Mouse (Mus musculus) lung, embryonic 14.5 days (tissue): ENCODE data around the gene Pid1. TPM values are rescaled to one million over a fixed set of nuclear protein-coding genes. Genes with fewer than 3 reads are reported as not detected.

Source experiments
- ATAC-seq: fragments of 200-750 bp; cut with Nextera tagmentation; 2 replicates; pipeline ENCODE4 v1.8.0; 2017; ENCODE audit warnings: mild to moderate bottlenecking, moderate TSS enrichment, moderate library complexity; ENCODE audit not compliant: insufficient read depth
- DNase-seq: peaks from one replicate; pipeline ENCODE4 v3.0.0-alpha.2; 2015
- H3K27ac ChIP-seq: fragments of 300-500 bp; sonication (generic); 2 replicates; pipeline ENCODE4 v1.5.1; 2014; ENCODE audit warnings: low read depth, mild to moderate bottlenecking, moderate library complexity
- H3K27me3 ChIP-seq: fragments of 300-500 bp; sonication (generic); 2 replicates; pipeline ENCODE4 v1.6.1; 2014; ENCODE audit warnings: low read length, control low read depth; ENCODE audit not compliant: insufficient read depth
- H3K36me3 ChIP-seq: fragments of 300-500 bp; sonication (generic); 2 replicates; pipeline ENCODE4 v1.6.1; 2014; ENCODE audit warnings: control low read depth; ENCODE audit not compliant: insufficient read depth
- H3K4me1 ChIP-seq: fragments of 300-500 bp; sonication (generic); 2 replicates; pipeline ENCODE4 v1.6.1; 2014; ENCODE audit warnings: antibody characterized with exemption, control low read depth; ENCODE audit not compliant: insufficient read depth
- H3K4me2 ChIP-seq: fragments of 300-500 bp; sonication (generic); 2 replicates; pipeline ENCODE4 v1.6.1; 2014; ENCODE audit warnings: mild to moderate bottlenecking
- H3K4me3 ChIP-seq: fragments of 300-500 bp; sonication (generic); 2 replicates; pipeline ENCODE4 v1.5.1; 2014; ENCODE audit warnings: low read depth, low read length
- H3K9ac ChIP-seq: fragments of 300-500 bp; sonication (generic); 2 replicates; pipeline ENCODE4 v1.6.1; 2014
- H3K9me3 ChIP-seq: fragments of 300-500 bp; sonication (generic); 2 replicates; pipeline ENCODE4 v1.6.1; 2016; ENCODE audit warnings: low read depth, low read length, control low read depth
- CTCF ChIP-seq: IDR thresholded peaks from 2 replicates; pipeline ENCODE4 v1.5.1; 2016; ENCODE audit warnings: antibody characterized with exemption, low read depth
- WGBS: fragments of 180-500 bp; shearing (Covaris S2); extraction: QIAGEN DNeasy Blood & Tissue Kit; methylation state at CpG from one replicate; pipeline ENCODE4 v1.1.7; 2014; 5-methylcytosine and 5-hydroxymethylcytosine counted together
- polyA plus RNA-seq: library from polyadenylated mRNA; unstranded; fragments of >200 nt; fragmentation: Nextera tagmentation; extraction: Ambion mirVana; gene quantifications from 2 replicates; pipeline ENCODE4 v1.2.1, GENCODE M21; 2014

Pid1 gene
- polyA plus RNA-seq, 1 experiment from 2014 or later, result 4.9 TPM

GRCm38 (mm10) chr1:84093291-84093690, 270.7 kb downstream of the Pid1 start:
- no peaks in the 10 kb centered on the region for H3K9me3 ChIP-seq
- no peak for ATAC-seq
- no peaks in the 10 kb centered on the region for H3K36me3 ChIP-seq
- H3K4me1 ChIP-seq, result no peaks in the 10 kb centered on the region
- no peaks in the 10 kb centered on the region for H3K27me3 ChIP-seq
- H3K4me2 ChIP-seq, result no peak overlapping the region
- 71% methylated on average over 2 of the region's 2 CpGs for WGBS
- TF ChIP-seq CTCF, result no peak
- no peak overlapping the region for H3K27ac ChIP-seq
- no peak for DNase-seq
- no peak overlapping the region for H3K4me3 ChIP-seq
- no peak overlapping the region for H3K9ac ChIP-seq

GRCm38 (mm10) chr1:84089664-84090063, 274.3 kb downstream of the Pid1 start:
- ATAC-seq, result no peak

GRCm38 (mm10) chr1:84087957-84088356, 276.0 kb downstream of the Pid1 start:
- WGBS, result 64% methylated on average over 2 of the region's 2 CpGs
- H3K36me3 ChIP-seq, result no peaks in the 10 kb centered on the region
- no peak overlapping the region for H3K4me3 ChIP-seq
- no peak overlapping the region for H3K27ac ChIP-seq
- H3K4me1 ChIP-seq, result no peaks in the 10 kb centered on the region; the same call in 1 of the 2 replicates
- TF ChIP-seq CTCF, result no peak
- no peak for DNase-seq
- ATAC-seq, result no peak
- no peak overlapping the region for H3K4me2 ChIP-seq
- H3K27me3 ChIP-seq, result no peaks in the 10 kb centered on the region
- H3K9me3 ChIP-seq, result no peaks in the 10 kb centered on the region
- H3K9ac ChIP-seq, result no peak overlapping the region

More at GRCm38 (mm10) chr1:84089664-84090063, 274.3 kb downstream of the Pid1 start:
- no peak overlapping the region for H3K27ac ChIP-seq
- no peaks in the 10 kb centered on the region; the same call in 1 of the 2 replicates for H3K4me1 ChIP-seq
- H3K9me3 ChIP-seq, result no peaks in the 10 kb centered on the region
- no peaks in the 10 kb centered on the region for H3K36me3 ChIP-seq
- H3K9ac ChIP-seq, result no peak overlapping the region
- 53% methylated on average over 2 of the region's 2 CpGs for WGBS
- no peaks in the 10 kb centered on the region for H3K27me3 ChIP-seq
- no peak for DNase-seq
- TF ChIP-seq CTCF, result no peak
- no peak overlapping the region for H3K4me2 ChIP-seq
- H3K4me3 ChIP-seq, result no peak overlapping the region

GRCm38 (mm10) chr1:84087325-84087724, 276.7 kb downstream of the Pid1 start:
- Histone ChIP-seq H3K9me3 (no peaks in the 10 kb centered on the region), H3K36me3 (no peaks in the 10 kb centered on the region), H3K4me3 (no peak overlapping the region), H3K4me1 (no peaks in the 10 kb centered on the region; the same call in 1 of the 2 replicates), H3K9ac (no peak overlapping the region), H3K27me3 (no peaks in the 10 kb centered on the region), H3K4me2 (no peak overlapping the region), H3K27ac (no peak overlapping the region)
- WGBS, result 51% methylated on average over 6 of the region's 6 CpGs
- DNase-seq (no peak), ATAC-seq (no peak)
- no peak for TF ChIP-seq CTCF

- Histone ChIP-seq H3K36me3 (no peaks in the 10 kb centered on the region), H3K9me3 (no peaks in the 10 kb centered on the region), H3K4me2 (no peak overlapping the region), H3K4me1 (no peaks in the 10 kb centered on the region; the same call in 1 of the 2 replicates), H3K4me3 (no peak overlapping the region), H3K27me3 (no peaks in the 10 kb centered on the region), H3K9ac (no peak overlapping the region), H3K27ac (no peak overlapping the region)
- WGBS, result 70% methylated on average over 1 of the region's 1 CpGs
- DNase-seq, result no peak
- no peak for ATAC-seq
- TF ChIP-seq CTCF, result no peak
Observed at GRCm38 (mm10) chr1:84086486-84086885, 277.5 kb downstream of the Pid1 start.

- no peaks in the 10 kb centered on the region for H3K9me3 ChIP-seq
- ATAC-seq (no peak), DNase-seq (no peak)
- TF ChIP-seq CTCF, result no peak
- no peaks in the 10 kb centered on the region for H3K27me3 ChIP-seq
- no peaks in the 10 kb centered on the region; the same call in 1 of the 2 replicates for H3K4me1 ChIP-seq
- no peak overlapping the region for H3K4me3 ChIP-seq
- no peak overlapping the region for H3K4me2 ChIP-seq
- H3K9ac ChIP-seq, result no peak overlapping the region
- WGBS, result 89% methylated on average over 3 of the region's 3 CpGs
- H3K27ac ChIP-seq, result no peak overlapping the region
- no peaks in the 10 kb centered on the region for H3K36me3 ChIP-seq
Observed at GRCm38 (mm10) chr1:84085361-84085760, 278.6 kb downstream of the Pid1 start.

- WGBS, result 53% methylated on average over 8 of the region's 8 CpGs
- H3K4me2 ChIP-seq, result no peak overlapping the region
- ATAC-seq, result no peak
Observed at GRCm38 (mm10) chr1:84079566-84079965, 284.4 kb downstream of the Pid1 start.

GRCm38 (mm10) chr1:84077023-84077422, 287.0 kb downstream of the Pid1 start:
- DNase-seq, result no peak
- TF ChIP-seq CTCF, result no peak
- no peak for ATAC-seq
- no peak overlapping the region for H3K4me3 ChIP-seq
- 23% methylated on average over 1 of the region's 1 CpGs for WGBS
- no peaks in the 10 kb centered on the region for H3K4me1 ChIP-seq
- H3K9me3 ChIP-seq, result 0 out of 2 replicates have a peak, but pooled peaks cover 3% of the 10 kb centered on the region
- H3K27me3 ChIP-seq, result no peaks in the 10 kb centered on the region
- no peaks in the 10 kb centered on the region for H3K36me3 ChIP-seq
- no peak overlapping the region for H3K27ac ChIP-seq
- no peak overlapping the region for H3K4me2 ChIP-seq
- H3K9ac ChIP-seq, result no peak overlapping the region

More at GRCm38 (mm10) chr1:84079566-84079965, 284.4 kb downstream of the Pid1 start:
- no peaks in the 10 kb centered on the region for H3K4me1 ChIP-seq
- no peak overlapping the region for H3K9ac ChIP-seq
- H3K36me3 ChIP-seq, result no peaks in the 10 kb centered on the region
- DNase-seq, result no peak
- H3K27me3 ChIP-seq, result no peaks in the 10 kb centered on the region
- H3K9me3 ChIP-seq, result 0 out of 2 replicates have a peak, but pooled peaks cover 3% of the 10 kb centered on the region
- no peak overlapping the region for H3K4me3 ChIP-seq
- TF ChIP-seq CTCF, result no peak
- no peak overlapping the region for H3K27ac ChIP-seq
